Mouse (Mus musculus) cortical plate, adult 2 months (tissue): ENCODE measurements at regions not wholly inside any gene's neighbourhood (a gene's known extent, or its start where the extent isn't known, plus 50 kb on each side); places are given as distances from the start of the nearest gene placed in this dataset.

Experiments used
- H3K27ac ChIP-seq: fragments of 200-500 bp; 2 replicates; pipeline ENCODE4 v1.5.1; 2012; ENCODE audit warnings: low read length, control low read depth, inconsistent platforms; ENCODE audit not compliant: insufficient read depth
- H3K4me1 ChIP-seq: fragments of 200-500 bp; 2 replicates; pipeline ENCODE4 v1.6.1; 2011; ENCODE audit warnings: low read length; ENCODE audit not compliant: control insufficient read depth, insufficient read depth
- H3K4me3 ChIP-seq: fragments of 200-500 bp; 2 replicates; pipeline ENCODE4 v1.5.1; 2011; ENCODE audit warnings: mild to moderate bottlenecking, low read length, control low read depth; ENCODE audit not compliant: insufficient read depth
- CTCF ChIP-seq: fragments of 200-500 bp; IDR thresholded peaks from 2 replicates; pipeline ENCODE4 v1.5.1; 2011; ENCODE audit warnings: mild to moderate bottlenecking, control low read depth, low read length; ENCODE audit not compliant: insufficient read depth; ENCODE audit errors: extremely low read depth
- POLR2A ChIP-seq: fragments of 200-500 bp; IDR thresholded peaks from 2 replicates; pipeline ENCODE4 v1.6.1; 2011; ENCODE audit warnings: mild to moderate bottlenecking, low read length, control low read depth; ENCODE audit not compliant: insufficient read depth; ENCODE audit errors: extremely low read depth

- Histone ChIP-seq H3K4me3 (no peak overlapping the region), H3K4me1 (no peaks in the 10 kb centered on the region), H3K27ac (no peak overlapping the region)
- no peak for TF ChIP-seq POLR2A
- no peak for TF ChIP-seq CTCF
These were observed 550.9 kb upstream of the Mgmt start for GRCm38 (mm10) chr7:136343494-136343893.

- no peaks in the 10 kb centered on the region for H3K4me1 ChIP-seq
- no peak for TF ChIP-seq CTCF
- TF ChIP-seq POLR2A = no peak
- no peak overlapping the region for H3K27ac ChIP-seq
- no peak overlapping the region for H3K4me3 ChIP-seq
These were observed 549.4 kb upstream of the Mgmt start for GRCm38 (mm10) chr7:136345051-136345450.

GRCm38 (mm10) chr7:136346531-136346930 is 547.9 kb upstream of the Mgmt start:
- Histone ChIP-seq H3K4me1 (no peaks in the 10 kb centered on the region), H3K27ac (no peak overlapping the region), H3K4me3 (no peak overlapping the region)
- TF ChIP-seq CTCF (no peak), POLR2A (no peak)

GRCm38 (mm10) chr7:136348309-136348708 is 546.1 kb upstream of the Mgmt start:
- Histone ChIP-seq H3K4me1 (no peaks in the 10 kb centered on the region), H3K4me3 (no peak overlapping the region), H3K27ac (no peak overlapping the region)
- TF ChIP-seq POLR2A (no peak), CTCF (no peak)

- TF ChIP-seq POLR2A (no peak), CTCF (no peak)
- Histone ChIP-seq H3K4me1 (no peaks in the 10 kb centered on the region), H3K27ac (no peak overlapping the region)
These were observed 544.8 kb upstream of the Mgmt start for GRCm38 (mm10) chr7:136349651-136350050.

GRCm38 (mm10) chr7:136357011-136357410 is 537.4 kb upstream of the Mgmt start:
- H3K4me3 ChIP-seq = no peak overlapping the region
- H3K4me1 ChIP-seq = no peaks in the 10 kb centered on the region
- no peak overlapping the region for H3K27ac ChIP-seq
- no peak for TF ChIP-seq CTCF
- no peak for TF ChIP-seq POLR2A

More at GRCm38 (mm10) chr7:136349651-136350050, 544.8 kb upstream of the Mgmt start:
- H3K4me3 ChIP-seq = no peak overlapping the region

- H3K4me3 ChIP-seq = no peak overlapping the region
- TF ChIP-seq POLR2A (no peak), CTCF (no peak)
- H3K4me1 ChIP-seq = no peaks in the 10 kb centered on the region
- H3K27ac ChIP-seq = no peak overlapping the region
These were observed 528.8 kb upstream of the Mgmt start for GRCm38 (mm10) chr7:136365318-136366211.

- TF ChIP-seq POLR2A = no peak
- TF ChIP-seq CTCF = no peak
- H3K4me1 ChIP-seq = no peaks in the 10 kb centered on the region
- H3K27ac ChIP-seq = no peak overlapping the region
- H3K4me3 ChIP-seq = no peak overlapping the region
These were observed 517.2 kb upstream of the Mgmt start for GRCm38 (mm10) chr7:136377259-136377658.

- Histone ChIP-seq H3K4me1 (no peaks in the 10 kb centered on the region), H3K4me3 (no peak overlapping the region), H3K27ac (no peak overlapping the region)
- TF ChIP-seq CTCF (no peak), POLR2A (no peak)
These were observed 516.7 kb upstream of the Mgmt start for GRCm38 (mm10) chr7:136377742-136378141.

- TF ChIP-seq POLR2A (no peak), CTCF (no peak)
- no peak overlapping the region for H3K4me3 ChIP-seq
- no peaks in the 10 kb centered on the region for H3K4me1 ChIP-seq
- H3K27ac ChIP-seq = no peak overlapping the region
These were observed 516.1 kb upstream of the Mgmt start for GRCm38 (mm10) chr7:136378321-136378720.

- TF ChIP-seq POLR2A (no peak), CTCF (no peak)
These were observed 515.1 kb upstream of the Mgmt start for GRCm38 (mm10) chr7:136379319-136379718.

More at GRCm38 (mm10) chr7:136379319-136379718, 515.1 kb upstream of the Mgmt start:
- Histone ChIP-seq H3K4me3 (no peak overlapping the region), H3K4me1 (no peaks in the 10 kb centered on the region), H3K27ac (no peak overlapping the region)
